Mouse (Mus musculus): Measurements from ENCODE around the gene Tmem176a. TPM values are rescaled to one million over a fixed set of nuclear protein-coding genes. Genes with fewer than 3 reads are reported as not detected.
A peak's percentile ranks its signal among the peaks of the same experiment; 100 is the strongest.

Gene Tmem176a
- polyA plus RNA-seq, 1 experiment from 2014 or later = 92.7 TPM

DNA sequence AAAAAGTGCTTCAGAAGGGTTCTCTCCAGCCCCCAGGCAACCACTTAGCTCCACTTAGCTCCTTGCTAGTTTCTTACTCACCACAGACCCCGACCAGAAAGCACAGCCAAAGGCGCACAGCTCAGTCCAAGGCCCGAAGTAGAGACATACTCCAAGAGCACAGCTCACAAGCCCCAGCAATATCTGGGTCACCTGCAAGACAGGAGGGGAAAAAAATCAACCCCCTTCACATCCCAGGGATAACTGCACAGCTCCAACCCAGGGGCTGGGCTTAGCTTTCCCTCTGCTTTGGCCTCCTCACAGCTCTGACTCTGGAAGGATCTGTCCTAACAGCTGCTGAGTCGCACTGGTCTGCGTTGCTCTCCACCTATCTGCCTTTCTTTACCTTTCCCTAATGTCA, 4.6 kb upstream of the Tmem176a start:
- Histone ChIP-seq H3K4me3 (ENCODE audit: low read depth, low read length) (no peak overlapping the region), H3K9me3 (ENCODE audit: control insufficient read depth, low read length) (no peaks in the 10 kb centered on the region), H3K4me1 (ENCODE audit: control insufficient read depth, insufficient read depth, low read length) (peaks cover 18% of the 10 kb centered on the region), H3K27ac (replicated peaks; ENCODE audit: low read depth, low read length) (no peak overlapping the region), H3K36me3 (ENCODE audit: control insufficient read depth, insufficient read depth, low read length) (peaks cover 55% of the 10 kb centered on the region), H3K27me3 (replicated peaks; ENCODE audit: control insufficient read depth, insufficient read depth, low read length) (no peaks in the 10 kb centered on the region), H3K9ac (ENCODE audit: low read depth, low read length) (no peak overlapping the region), H3K4me2 (ENCODE audit: low read depth, low read length) (no peak overlapping the region)
- DNase-seq (ENCODE audit: low spot score) = no peak
- no peak for ATAC-seq (ENCODE audit: low read depth)
- 89% methylated on average over 5 of the region's 5 CpGs for WGBS

DNA sequence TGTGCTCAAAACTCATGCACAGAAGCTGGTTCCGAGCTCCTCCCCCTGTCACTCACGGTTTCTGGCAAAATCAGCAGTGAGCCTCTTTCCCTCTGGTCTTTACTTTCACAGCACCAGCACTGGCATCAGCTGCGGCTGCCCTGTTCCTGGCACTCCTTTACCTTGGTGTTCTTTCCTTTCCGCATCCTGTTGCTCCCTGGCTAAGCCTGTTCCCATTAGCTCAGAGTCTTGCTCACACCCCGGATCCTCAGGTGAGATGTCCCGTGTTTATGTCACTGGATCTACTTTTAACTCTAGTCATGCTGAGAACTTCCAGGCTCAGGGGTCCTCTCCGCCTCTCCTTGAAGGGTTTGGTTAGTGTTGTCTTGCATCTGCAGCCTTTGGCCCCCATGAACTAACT, 3.2 kb upstream of the Tmem176a start:
- no peak overlapping the region for H3K27ac ChIP-seq (replicated peaks; ENCODE audit: low read depth, low read length)
- no peaks in the 10 kb centered on the region for H3K9me3 ChIP-seq (ENCODE audit: control insufficient read depth, low read length)
- H3K36me3 ChIP-seq (ENCODE audit: control insufficient read depth, insufficient read depth, low read length) = peaks cover 55% of the 10 kb centered on the region
- 84% methylated on average over 7 of the region's 7 CpGs for WGBS
- no peak overlapping the region for H3K4me2 ChIP-seq (ENCODE audit: low read depth, low read length)
- ATAC-seq (ENCODE audit: low read depth) = no peak
- no peak overlapping the region for H3K9ac ChIP-seq (ENCODE audit: low read depth, low read length)
- H3K4me3 ChIP-seq (ENCODE audit: low read depth, low read length) = no peak overlapping the region
- H3K4me1 ChIP-seq (ENCODE audit: control insufficient read depth, insufficient read depth, low read length) = peaks cover 32% of the 10 kb centered on the region
- no peak for DNase-seq (ENCODE audit: low spot score)
- no peaks in the 10 kb centered on the region for H3K27me3 ChIP-seq (replicated peaks; ENCODE audit: control insufficient read depth, insufficient read depth, low read length)

DNA sequence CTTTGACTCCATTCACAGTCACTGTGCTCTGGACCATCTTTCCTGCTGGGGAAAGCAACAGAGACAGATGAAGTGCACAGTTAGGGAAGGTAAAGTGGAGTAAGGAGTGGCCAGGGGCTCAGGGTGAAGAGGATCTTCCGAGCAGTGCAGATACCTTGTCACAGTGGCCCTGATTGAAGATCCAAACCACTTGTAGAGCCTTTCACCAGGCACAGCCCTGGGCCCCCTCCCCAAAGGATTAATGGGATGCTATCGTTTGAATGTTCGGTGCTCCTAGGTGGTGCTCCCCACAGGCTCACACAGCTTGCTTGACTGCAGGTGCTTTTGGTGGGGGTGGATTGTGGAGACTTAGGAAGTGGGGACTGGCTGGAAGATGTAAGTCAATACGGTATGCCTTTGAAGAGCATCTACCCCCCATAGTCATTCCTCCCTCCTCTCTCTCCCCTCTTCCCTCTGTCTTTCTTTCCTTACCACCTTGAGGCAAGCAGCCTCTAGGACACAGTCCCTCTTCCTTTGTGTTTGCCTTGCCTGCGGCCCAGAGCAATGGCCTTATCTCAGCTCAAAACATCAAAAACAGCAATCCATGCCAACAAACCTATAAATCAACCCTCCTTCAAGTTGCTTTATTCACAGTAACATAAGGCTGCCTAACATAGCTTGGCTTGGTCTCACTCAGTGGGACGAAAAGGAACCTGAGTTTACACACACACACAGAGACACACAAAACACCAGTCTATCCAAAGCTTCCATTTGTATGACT, 2.2 kb upstream of the Tmem176a start:
- H3K4me1 ChIP-seq (ENCODE audit: control insufficient read depth, insufficient read depth, low read length) = peaks cover 32% of the 10 kb centered on the region
- H3K4me2 ChIP-seq (ENCODE audit: low read depth, low read length) = peak overlapping the region; percentile 78
- WGBS = 83% methylated on average over 6 of the region's 6 CpGs
- DNase-seq (ENCODE audit: low spot score) (no peak), ATAC-seq (ENCODE audit: low read depth) (no peak)
- H3K36me3 ChIP-seq (ENCODE audit: control insufficient read depth, insufficient read depth, low read length) = peaks cover 47% of the 10 kb centered on the region
- no peak overlapping the region for H3K9ac ChIP-seq (ENCODE audit: low read depth, low read length)
- no peak overlapping the region for H3K27ac ChIP-seq (replicated peaks; ENCODE audit: low read depth, low read length)
- no peak overlapping the region for H3K4me3 ChIP-seq (ENCODE audit: low read depth, low read length)
- H3K27me3 ChIP-seq (replicated peaks; ENCODE audit: control insufficient read depth, insufficient read depth, low read length) = no peaks in the 10 kb centered on the region
- no peaks in the 10 kb centered on the region for H3K9me3 ChIP-seq (ENCODE audit: control insufficient read depth, low read length)

DNA sequence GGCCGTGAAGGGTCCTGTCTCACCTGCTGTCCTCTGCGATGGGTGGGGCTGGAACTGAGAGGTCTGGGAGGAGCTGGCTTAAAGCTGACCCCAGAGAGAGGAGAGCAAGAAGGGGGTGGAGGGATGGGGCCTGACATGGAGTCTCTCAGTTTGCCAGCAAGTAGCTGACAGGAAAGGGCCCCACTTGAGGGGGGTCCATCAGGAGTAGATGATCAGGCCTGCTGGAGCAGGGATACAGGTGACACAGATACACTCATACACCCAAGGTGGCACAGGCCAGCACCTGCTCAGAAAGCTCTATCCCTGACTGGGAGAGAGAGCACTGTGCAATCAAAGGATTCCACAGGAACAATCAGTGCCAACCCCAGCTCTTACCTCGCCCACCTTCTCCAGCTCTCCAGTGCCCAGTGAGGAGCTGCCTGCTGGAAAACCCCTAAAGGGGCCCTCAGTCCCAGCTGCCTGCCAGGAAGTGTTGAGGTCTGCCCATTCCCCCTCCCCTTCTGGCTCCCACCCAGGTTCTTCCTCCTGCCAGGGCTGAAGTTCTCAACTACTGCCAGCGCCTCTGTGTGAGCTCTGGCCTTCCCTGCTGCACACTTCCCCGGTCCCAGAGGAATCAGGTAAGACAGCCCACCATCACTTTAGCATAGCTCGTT, 380 bp downstream of the Tmem176a start, which contains the start of gene Tmem176b:
Gene Tmem176b (minus strand): TSS at position 524 of the 653 bp plus-strand sequence.
- H3K9me3 ChIP-seq (ENCODE audit: control insufficient read depth, low read length) = no peaks in the 10 kb centered on the region
- peak; percentile 98 for DNase-seq (ENCODE audit: low spot score)
- peaks cover 38% of the 10 kb centered on the region for H3K36me3 ChIP-seq (ENCODE audit: control insufficient read depth, insufficient read depth, low read length)
- peak; percentile 95 for ATAC-seq (ENCODE audit: low read depth)
- WGBS = 2% methylated on average over 5 of the region's 6 CpGs
- peak within 1 kb of the TSS; percentile 78 for H3K4me2 ChIP-seq (ENCODE audit: low read depth, low read length)
- H3K4me1 ChIP-seq (ENCODE audit: control insufficient read depth, insufficient read depth, low read length) = peaks cover 32% of the 10 kb centered on the region
- no peaks in the 10 kb centered on the region for H3K27me3 ChIP-seq (replicated peaks; ENCODE audit: control insufficient read depth, insufficient read depth, low read length)
- H3K9ac ChIP-seq (ENCODE audit: low read depth, low read length) = peak within 1 kb of the TSS; percentile 74
- peak within 1 kb of the TSS; percentile 87 for H3K27ac ChIP-seq (replicated peaks; ENCODE audit: low read depth, low read length)
- peak within 1 kb of the TSS; percentile 47 for H3K4me3 ChIP-seq (ENCODE audit: low read depth, low read length)

DNA sequence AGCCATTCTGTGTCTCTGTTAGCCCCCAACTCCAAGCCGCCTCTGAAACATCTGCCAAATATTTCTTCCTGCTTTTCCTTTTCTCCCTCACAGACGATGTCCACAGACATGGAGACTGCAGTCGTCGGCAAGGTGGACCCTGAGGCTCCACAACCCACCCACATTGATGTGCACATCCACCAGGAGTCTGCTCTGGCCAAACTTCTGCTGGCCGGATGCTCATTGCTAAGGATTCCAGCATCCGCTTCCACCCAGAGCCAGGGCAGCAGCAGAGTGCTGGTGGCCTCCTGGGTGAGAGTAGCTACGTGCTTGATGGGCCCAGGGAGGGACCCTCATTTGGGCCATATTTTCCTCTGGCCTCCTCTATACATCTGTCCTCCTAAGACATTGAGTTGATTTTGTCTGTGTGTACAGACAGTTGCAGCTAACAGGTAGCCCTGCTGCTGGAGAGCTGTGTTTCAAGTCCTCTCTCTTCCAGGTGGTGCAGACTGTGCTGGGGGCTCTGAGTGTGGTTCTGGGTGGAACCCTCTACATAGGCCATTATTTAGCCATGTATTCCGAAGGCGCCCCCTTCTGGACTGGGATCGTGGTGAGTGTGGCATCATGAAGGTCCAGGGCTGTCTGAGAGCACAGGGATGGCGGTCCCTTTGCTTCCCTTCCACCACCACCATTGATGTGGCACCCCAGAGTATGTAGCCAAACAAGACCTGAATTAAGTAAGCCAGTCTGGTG, 1.6 kb downstream of the Tmem176a start:
- ATAC-seq (ENCODE audit: low read depth) = no peak
- no peaks in the 10 kb centered on the region for H3K9me3 ChIP-seq (ENCODE audit: control insufficient read depth, low read length)
- WGBS = 67% methylated on average over 10 of the region's 11 CpGs
- H3K9ac ChIP-seq (ENCODE audit: low read depth, low read length) = peak overlapping the region; percentile 74
- H3K27me3 ChIP-seq (replicated peaks; ENCODE audit: control insufficient read depth, insufficient read depth, low read length) = no peaks in the 10 kb centered on the region
- DNase-seq (ENCODE audit: low spot score) = no peak
- H3K36me3 ChIP-seq (ENCODE audit: control insufficient read depth, insufficient read depth, low read length) = peaks cover 31% of the 10 kb centered on the region
- peak overlapping the region; percentile 78 for H3K4me2 ChIP-seq (ENCODE audit: low read depth, low read length)
- H3K4me1 ChIP-seq (ENCODE audit: control insufficient read depth, insufficient read depth, low read length) = peaks cover 32% of the 10 kb centered on the region
- peak overlapping the region; percentile 87 for H3K27ac ChIP-seq (replicated peaks; ENCODE audit: low read depth, low read length)
- H3K4me3 ChIP-seq (ENCODE audit: low read depth, low read length) = peak overlapping the region; percentile 47

DNA sequence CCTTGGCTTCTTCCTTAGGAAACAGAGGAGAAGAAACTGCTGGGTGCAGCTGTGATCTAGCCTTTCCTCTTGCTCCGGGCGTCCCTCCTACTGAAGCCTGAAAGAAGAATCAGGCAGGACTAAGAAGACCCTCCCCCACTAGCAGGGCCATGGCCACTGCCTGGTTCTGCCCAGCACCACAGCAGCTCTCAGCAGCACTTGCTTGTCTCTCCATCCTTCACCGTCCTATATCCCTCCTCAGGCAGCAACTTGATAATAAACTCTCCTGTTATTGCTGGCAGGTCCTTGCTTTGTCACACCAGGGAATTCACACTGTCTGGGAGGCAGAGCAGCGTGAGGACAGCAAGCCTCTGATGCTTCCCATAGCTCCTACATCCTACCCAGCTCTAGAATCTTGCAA, 4.4 kb downstream of the Tmem176a start:
- WGBS = 70% methylated on average over 4 of the region's 4 CpGs
- DNase-seq (ENCODE audit: low spot score) (no peak), ATAC-seq (ENCODE audit: low read depth) (no peak)
- Histone ChIP-seq H3K9me3 (ENCODE audit: control insufficient read depth, low read length) (no peaks in the 10 kb centered on the region), H3K4me2 (ENCODE audit: low read depth, low read length) (no peak overlapping the region), H3K9ac (ENCODE audit: low read depth, low read length) (no peak overlapping the region), H3K27ac (replicated peaks; ENCODE audit: low read depth, low read length) (no peak overlapping the region), H3K4me3 (ENCODE audit: low read depth, low read length) (no peak overlapping the region), H3K36me3 (ENCODE audit: control insufficient read depth, insufficient read depth, low read length) (peaks cover 18% of the 10 kb centered on the region), H3K4me1 (ENCODE audit: control insufficient read depth, insufficient read depth, low read length) (peaks cover 18% of the 10 kb centered on the region), H3K27me3 (replicated peaks; ENCODE audit: control insufficient read depth, insufficient read depth, low read length) (no peaks in the 10 kb centered on the region)

DNA sequence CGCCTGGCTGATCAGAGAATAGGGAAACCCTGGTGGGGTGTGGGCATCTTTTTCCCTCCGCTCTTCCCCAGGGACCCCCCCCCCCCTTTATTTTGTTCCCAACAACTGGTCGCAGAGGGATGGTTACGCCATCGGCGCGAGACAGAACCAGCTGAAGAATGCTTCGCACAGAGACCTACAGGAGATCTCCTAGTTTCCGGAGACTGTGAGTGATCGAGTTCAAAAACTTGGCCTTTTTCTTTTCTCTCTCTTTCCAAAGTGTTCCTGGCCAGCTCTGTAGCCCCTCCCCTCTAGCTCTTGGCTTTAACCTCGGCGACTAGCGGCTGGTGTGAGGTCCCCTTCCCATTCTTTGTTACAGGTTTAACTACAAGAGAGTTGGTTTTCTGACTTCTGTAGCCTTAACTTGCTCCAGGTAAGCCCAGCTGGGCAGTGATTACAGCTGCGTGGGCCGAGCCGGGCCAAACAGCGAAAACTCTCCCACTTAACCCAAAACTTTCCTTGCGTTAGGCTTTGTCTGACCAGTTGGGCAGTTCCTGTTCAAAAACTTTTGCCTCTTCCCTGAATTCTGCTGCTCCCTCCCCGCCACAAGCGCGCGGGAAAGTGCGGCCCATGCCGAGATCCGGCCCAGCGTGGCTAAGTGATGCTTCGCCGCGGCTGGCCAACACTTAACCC, 11.2 kb downstream of the Tmem176a start:
- Histone ChIP-seq H3K4me1 (ENCODE audit: control insufficient read depth, insufficient read depth, low read length) (no peaks in the 10 kb centered on the region), H3K4me2 (ENCODE audit: low read depth, low read length) (peak overlapping the region; percentile 67), H3K27ac (replicated peaks; ENCODE audit: low read depth, low read length) (peak overlapping the region; percentile 88), H3K4me3 (ENCODE audit: low read depth, low read length) (peak overlapping the region; percentile 42), H3K9ac (ENCODE audit: low read depth, low read length) (peak overlapping the region; percentile 70), H3K9me3 (ENCODE audit: control insufficient read depth, low read length) (peaks cover 6% of the 10 kb centered on the region; the same call in 1 of the 2 replicates), H3K27me3 (replicated peaks; ENCODE audit: control insufficient read depth, insufficient read depth, low read length) (no peaks in the 10 kb centered on the region), H3K36me3 (ENCODE audit: control insufficient read depth, insufficient read depth, low read length) (no peaks in the 10 kb centered on the region)
- ATAC-seq (ENCODE audit: low read depth) (peak; percentile 84), DNase-seq (ENCODE audit: low spot score) (peak; percentile 71)
- WGBS = 2% methylated on average over 29 of the region's 29 CpGs

DNA sequence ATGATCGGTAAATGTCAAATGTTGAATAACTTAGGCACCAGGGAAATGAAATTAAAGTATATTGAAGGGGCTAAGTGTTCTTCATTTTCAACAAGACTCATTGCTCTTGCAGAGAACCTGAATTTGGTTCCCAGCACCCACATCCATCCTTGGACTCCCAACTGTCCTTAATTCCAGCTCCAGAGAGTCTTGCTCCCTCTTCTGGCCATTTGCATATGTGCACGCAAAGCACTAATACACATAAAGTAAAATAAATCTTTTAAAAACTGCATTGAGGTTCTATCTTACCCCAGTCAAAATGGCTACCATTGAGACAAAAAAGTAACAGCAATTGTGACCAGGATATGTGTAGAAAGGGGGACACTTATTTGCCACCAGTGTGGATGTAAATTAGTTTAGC, 13.4 kb downstream of the Tmem176a start:
- 94% methylated on average over 2 of the region's 2 CpGs for WGBS
- peaks cover 6% of the 10 kb centered on the region; the same call in 1 of the 2 replicates for H3K9me3 ChIP-seq (ENCODE audit: control insufficient read depth, low read length)
- ATAC-seq (ENCODE audit: low read depth) = no peak
- H3K36me3 ChIP-seq (ENCODE audit: control insufficient read depth, insufficient read depth, low read length) = no peaks in the 10 kb centered on the region
- peaks cover 4% of the 10 kb centered on the region; the same call in 1 of the 2 replicates for H3K4me1 ChIP-seq (ENCODE audit: control insufficient read depth, insufficient read depth, low read length)
- H3K27ac ChIP-seq (replicated peaks; ENCODE audit: low read depth, low read length) = no peak overlapping the region
- H3K9ac ChIP-seq (ENCODE audit: low read depth, low read length) = no peak overlapping the region
- H3K4me3 ChIP-seq (ENCODE audit: low read depth, low read length) = no peak overlapping the region
- no peak overlapping the region for H3K4me2 ChIP-seq (ENCODE audit: low read depth, low read length)
- no peak for DNase-seq (ENCODE audit: low spot score)
- no peaks in the 10 kb centered on the region for H3K27me3 ChIP-seq (replicated peaks; ENCODE audit: control insufficient read depth, insufficient read depth, low read length)

All from embryonic facial prominence, embryonic 14.5 days (tissue).